Mouse (Mus musculus) lung, postnatal 0 days (tissue): Measurements from ENCODE around the gene Gm20481.

Experiments
- CTCF ChIP-seq: IDR thresholded peaks from 2 replicates; pipeline ENCODE4 v1.5.1; 2016; ENCODE audit warnings: antibody characterized with exemption, mild to moderate bottlenecking
- EP300 ChIP-seq: IDR thresholded peaks from 2 replicates; pipeline ENCODE4 v1.6.1; 2016; ENCODE audit warnings: antibody characterized with exemption, mild to moderate bottlenecking, control low read depth

- TF ChIP-seq CTCF (no peak), EP300 (no peak)
Observed at GRCm38 (mm10) chr17:35003022-35003838, 33.5 kb downstream of the Gm20481 start.
